Mouse (Mus musculus) adrenal gland, postnatal 10 days (tissue): Measurements from ENCODE around the gene Tsr1. TPM values are rescaled to one million over a fixed set of nuclear protein-coding genes. Genes with fewer than 3 reads are reported as not detected.

Experiments
- DNase-seq: peaks from one replicate; pipeline ENCODE4 v3.0.0; 2021; ENCODE audit warnings: mixed read lengths
- long read RNA-seq, 2 experiments: library from polyadenylated mRNA; stranded (forward); transcript quantifications; one replicate each; pipeline ENCODE4 v2.0.0; 2021
- total RNA-seq, 2 experiments: library from RNA; stranded (reverse); gene quantifications; 2 replicates each; pipeline ENCODE4 v1.2.3; 2021

The Tsr1 gene
- 10 to 100 TPM; 34.6 to 39.2 TPM for total RNA-seq
- long read RNA-seq, experiment 1, transcript Tsr1-201 (15 exons, 3,389 nt): major isoform, 21 of 43 reads
- long read RNA-seq, experiment 1, partial matches to known transcripts: 15 of 43 reads
- long read RNA-seq, experiment 1, other reads (novel, unspliced or antisense): 7 of 43 reads
- long read RNA-seq, experiment 2, transcript Tsr1-201 (15 exons, 3,389 nt): major isoform, 10 of 11 reads
- long read RNA-seq, experiment 2, partial matches to known transcripts: 1 of 11 reads
- long read RNA-seq, experiment 2, other reads (novel, unspliced or antisense): 0 of 11 reads

DNA sequence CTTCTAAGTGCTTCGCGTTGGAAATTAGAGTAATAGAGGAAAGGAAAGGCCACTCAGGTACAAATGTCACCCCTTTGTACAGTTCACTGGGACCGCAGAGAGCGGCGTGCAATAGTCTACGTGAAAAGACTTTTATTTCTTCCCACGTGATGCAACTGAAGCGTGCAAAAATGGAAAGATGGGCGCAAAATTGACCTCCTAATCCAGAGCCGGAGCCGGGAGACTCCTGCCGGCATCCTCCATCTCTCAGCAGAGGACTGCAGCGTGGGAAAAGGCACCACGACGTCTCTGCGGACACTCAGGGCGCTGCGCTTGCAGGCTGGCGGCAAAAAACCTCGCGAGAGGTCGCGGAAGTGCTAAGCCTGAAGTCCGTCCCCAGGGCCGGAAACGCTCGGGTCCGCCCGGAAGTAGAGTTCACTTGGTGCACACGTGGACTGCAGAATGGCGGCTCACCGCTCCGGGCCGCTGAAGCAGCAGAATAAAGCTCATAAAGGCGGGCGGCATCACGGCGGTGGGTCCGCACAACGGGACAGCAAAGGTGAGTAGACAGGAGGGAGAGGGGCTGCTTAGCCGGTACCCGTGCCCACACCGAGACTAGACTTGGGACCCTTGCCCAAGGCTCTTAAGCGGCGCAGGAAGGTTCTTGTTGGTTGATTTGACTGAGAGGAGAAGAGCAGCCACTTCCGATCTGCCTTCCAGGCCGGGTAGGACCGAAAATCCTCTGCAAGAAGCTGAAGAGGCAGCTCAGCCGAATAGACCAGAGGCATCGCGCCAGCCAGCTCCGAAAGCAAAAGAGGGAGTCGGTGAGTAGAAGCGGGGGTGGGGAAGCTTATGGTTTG is at the start of gene Tsr1:
Gene Tsr1, plus strand, starts transcription at position 394 of the 839 bp plus-strand sequence.
- peak; percentile 93 for DNase-seq

DNA sequence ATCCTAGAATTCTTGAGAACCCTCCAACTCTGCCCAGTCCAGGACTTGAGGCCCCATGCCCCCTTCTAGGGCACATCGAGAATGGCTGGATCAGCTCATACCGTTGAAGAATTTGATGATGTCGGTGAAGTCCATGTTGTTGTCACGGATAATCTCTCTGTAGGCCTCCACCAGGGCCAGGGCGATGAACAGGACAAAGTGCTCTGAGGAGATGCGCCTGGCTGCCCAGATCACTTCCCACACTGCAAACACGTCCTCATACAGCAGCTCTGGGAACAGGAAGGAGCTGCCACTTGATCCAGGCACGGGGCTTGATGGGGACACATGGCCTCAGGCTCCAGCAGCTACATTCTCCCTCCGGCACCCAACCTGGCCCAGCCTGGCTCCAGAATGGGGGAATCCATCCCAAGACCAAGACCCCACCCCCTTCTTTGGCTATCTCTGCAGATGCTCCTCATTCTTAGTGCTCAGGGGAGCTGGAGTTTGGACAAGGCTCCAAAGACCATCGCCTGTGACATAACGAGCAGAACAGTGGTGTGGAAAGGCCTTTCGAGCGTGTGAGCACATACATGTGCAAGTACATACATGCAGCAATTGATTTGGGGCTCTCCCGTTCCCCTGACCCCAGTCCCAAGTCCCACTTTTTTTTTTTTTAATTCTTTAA is 46.7 kb upstream of the Tsr1 start:
- no peak for DNase-seq

DNA sequence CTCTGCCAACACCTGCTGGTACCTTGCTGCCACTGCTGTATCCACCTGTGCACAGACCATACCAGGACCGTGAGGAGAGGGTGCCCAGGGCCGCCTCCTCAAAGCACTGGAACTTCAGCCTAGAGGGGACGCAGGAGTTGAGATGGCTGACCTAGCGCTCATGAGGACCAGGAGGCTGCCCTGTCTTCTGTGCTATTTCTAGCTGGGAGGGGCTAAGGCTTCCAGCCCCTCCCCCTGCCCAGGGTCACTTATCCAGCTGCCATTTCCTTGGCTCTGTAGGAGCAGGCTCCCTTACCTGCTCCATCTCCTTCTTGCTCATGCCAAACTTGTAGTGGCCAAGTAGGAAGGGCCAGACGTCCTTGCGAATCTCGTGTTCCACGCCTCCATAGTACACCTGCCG is 40.1 kb upstream of the Tsr1 start:
- no peak for DNase-seq

DNA sequence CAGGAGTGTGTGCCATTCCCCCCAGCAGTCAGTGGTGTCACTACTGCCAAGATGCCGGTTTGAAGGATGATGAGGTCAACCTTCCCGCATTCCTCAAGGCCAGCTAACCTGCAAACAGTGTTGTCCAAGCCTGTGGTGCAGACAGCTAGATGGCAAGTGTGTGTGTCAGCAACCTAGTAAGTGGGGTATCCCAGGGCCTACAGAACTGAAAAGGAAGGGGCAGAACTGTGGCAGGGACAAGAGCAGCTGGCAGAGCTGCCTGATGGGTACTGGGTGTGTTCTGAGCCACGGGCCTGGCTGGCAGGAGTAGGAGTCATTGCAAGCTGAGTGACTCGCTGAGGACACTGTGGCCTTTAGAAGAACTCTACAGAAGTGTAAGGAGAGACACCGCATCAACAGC is 35.7 kb upstream of the Tsr1 start:
- no peak for DNase-seq

DNA sequence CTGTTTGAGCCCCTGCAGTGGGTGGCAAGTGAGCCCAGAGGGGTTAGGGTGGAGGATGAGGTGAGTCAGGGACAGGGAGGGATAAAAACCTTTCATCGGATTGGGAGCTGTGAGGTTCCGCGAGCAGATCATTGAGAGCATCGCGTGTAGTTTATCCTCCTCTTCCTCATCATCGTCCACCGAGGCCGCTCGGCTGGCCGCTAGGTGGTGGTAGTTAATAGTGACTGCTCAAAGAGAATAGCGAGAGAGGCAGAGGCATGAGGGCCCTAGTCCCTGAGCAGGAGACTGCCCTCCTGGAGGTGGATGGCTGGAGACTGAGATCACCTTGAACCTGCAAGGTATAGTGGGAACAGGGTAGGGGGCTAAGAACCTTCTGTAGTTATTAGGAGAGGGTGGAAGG is 34.4 kb upstream of the Tsr1 start:
- DNase-seq: no peak

DNA sequence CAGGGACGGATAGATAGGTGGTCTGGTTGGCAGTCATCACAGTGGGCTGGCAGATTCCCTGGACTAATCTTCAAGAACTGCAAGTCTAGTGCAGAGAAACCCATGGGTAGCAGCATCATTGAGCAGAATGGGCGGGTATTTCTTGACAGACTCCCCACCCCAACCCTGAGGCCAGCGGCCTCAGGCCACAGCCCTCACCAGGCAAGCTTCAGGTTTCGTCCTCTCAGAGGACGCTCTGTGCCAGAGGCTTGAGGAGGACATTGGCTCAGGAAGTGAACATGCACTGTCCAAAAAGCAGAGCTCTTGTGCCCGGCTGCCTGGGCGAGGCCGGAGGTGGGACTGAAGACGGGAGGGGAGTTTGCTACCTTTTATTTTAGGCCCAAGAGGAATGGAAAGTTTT is 33.5 kb upstream of the Tsr1 start:
- no peak for DNase-seq

DNA sequence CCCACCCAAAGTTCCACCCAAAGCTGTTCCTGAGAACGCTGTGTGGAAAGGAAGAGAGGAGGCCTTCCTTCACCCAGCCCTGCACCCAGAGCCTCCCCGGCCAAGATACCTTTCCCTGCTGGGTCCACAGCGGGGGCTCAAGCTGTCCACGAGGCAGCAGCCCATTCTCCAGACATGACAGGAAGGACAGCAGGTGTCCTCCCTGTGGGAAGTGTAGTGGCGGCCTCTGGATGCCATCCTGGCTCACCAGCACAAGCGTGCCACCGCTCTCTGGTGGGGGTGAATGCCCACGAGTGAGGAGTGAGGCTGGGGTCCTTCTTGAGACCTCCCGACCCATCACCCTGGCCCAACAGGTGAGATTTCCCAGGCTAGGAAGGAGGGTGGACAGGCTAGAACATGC is 32.6 kb upstream of the Tsr1 start:
- DNase-seq: no peak

DNA sequence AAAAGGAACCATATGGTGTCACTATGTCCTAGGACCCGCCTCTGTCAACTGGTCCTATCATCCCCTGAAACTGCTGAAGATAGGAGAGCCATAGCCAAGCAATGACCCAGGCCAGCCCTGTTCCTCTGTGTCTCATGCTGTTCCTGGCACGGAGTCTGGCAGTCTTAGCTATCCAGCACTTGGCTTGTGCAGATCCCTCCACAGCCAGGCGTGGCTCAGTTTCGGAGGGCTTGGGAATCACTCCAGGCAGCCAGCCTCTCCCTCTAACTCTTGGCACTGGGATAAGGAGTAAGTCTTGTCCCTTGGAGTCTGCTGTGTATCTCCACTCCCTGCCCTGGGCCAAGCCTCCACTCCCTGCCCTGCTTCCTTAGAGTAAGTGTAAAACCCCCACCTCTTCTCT is 31.2 kb upstream of the Tsr1 start:
- peak; percentile 78 for DNase-seq

DNA sequence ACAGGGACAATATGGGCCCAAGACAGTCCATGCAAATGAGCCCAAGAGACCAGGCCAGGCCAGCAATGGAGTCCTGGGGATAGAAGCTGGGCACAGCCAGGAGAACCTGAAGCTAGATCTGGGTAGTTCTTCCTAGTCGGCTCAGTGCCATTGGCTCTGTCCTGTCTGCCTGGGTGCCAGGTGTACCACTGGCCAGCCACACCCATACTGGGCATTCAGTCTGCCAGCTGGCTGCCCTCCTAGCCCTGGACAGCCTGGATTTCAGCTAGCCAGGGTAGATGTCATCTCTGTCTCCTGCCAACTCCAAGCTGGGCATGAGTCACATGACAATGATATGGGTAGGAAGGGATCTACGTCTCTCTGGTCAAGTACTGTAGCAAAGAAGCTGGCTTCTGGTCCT is 30.7 kb upstream of the Tsr1 start:
- DNase-seq: peak; percentile 83

DNA sequence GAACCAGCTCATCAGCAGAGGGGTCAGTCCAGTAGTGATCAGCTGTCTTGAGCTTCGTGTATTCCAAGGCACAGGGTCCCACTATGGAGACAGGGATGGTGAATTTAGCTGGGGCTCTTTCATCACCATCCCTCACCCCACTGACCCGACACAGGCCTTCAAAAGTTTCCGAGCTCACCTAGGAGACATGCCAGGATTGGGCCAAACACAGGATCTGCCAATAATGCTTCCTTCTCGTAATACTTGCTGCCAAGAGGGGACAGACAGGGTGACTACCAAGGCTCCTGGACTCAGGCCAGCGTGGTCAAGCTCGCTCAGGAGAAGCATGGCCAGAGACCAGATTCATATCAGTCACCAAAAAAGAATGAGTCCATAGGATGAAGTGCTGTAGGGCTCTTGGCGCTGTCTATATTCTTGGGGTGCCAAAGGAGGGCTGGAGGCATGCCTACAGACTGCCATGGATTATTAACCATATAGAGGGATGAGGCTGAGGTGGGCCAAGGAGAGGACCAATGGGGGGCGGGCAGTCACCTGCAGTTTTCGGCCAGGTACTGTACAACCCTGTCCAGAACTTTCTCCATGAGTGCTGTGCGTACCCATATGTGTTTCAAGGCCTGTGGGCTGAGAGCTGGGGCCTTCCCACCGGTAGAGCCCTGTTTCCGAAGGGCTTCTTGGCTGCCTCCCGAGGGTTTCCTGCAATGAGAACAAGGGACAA is 29.7 kb upstream of the Tsr1 start:
- DNase-seq: peak; percentile 58

DNA sequence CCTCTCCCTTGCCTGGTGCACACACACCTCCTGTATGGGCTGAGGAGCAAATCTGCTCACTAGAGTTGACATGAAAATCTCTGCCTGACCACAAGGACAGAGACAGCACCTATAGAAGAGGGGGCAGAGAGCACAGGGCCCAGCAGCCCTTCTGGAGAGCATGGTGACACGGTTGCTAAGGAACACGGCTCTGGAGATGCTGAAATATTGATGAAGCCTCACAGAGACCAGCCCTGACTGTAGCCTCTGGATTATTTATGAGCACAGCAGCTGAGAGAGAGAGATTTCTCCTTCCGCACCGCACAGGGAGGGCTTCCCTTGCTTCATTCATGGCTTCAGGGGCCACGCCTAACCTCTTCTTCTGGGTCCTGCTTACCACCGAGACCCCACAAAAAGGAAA is 28.3 kb upstream of the Tsr1 start:
- DNase-seq: no peak

DNA sequence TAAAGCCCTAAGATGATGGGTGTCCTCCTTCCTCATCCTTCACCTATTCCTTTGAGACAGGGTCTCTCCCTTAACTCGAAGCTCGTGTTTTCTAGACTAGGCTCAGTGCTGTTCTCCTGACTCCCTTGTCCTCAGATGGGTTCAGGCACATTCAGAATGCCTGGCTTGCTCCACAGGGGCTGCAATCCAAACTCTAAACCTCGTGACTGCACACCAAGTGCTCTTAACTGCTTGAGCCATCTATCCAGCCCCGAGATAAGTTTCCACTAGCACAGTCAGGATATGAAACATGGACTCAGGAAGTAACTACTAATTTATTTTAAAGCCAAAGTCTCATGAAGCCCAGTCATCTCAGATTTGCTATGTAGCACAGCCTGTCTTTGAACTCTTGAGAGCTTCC is 27.3 kb upstream of the Tsr1 start:
- no peak for DNase-seq

DNA sequence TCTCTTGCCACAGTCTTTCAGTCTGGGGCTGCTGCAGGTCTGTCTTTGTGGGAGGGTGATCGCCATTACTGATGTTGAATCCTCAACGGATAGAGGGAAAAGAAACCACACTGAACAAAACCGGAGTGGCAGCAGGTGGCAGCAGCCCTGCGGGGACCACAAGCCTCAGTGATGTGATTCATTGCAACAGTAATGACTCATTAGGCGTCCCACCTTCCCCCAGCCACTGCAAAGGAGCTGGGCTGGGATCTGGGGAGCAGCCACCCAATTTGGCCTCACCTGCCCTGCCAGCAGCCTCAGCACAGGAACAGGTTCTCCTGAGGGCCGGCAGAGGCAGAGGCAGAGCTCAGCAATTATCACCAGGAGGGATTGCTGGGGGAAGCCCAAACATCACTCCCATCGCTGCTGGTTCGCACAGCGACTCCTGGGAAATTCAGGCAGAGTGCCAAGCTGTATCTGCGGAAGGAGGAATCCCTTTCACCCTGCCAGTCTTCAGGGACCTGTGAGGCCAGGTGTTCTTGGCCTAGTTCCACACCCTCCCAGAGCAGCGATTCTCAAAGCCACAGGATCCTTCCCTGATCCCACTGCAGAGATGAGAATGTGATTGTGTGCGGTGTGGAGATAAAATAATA is 26.8 kb upstream of the Tsr1 start:
- peak; percentile 52 for DNase-seq

DNA sequence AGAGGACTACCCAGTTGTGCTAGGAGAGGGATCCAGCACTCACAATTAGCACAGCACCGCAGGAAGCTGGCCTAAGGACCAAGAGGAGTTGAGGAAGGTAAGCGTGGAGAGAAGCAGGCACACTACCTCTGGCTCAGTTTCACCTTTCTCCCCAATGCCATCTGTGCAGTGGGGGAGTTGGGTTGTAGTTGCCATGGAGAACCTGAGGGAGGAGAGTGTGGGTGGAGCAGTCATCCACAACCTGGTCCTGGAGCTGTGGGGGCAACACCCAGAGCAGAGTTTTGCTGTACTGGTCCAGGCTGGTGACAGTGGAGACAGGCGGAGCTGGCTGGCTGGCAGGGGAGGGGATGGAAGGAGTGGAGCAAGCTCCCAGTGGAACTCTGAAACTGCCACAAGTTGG is 23.2 kb upstream of the Tsr1 start:
- no peak for DNase-seq

DNA sequence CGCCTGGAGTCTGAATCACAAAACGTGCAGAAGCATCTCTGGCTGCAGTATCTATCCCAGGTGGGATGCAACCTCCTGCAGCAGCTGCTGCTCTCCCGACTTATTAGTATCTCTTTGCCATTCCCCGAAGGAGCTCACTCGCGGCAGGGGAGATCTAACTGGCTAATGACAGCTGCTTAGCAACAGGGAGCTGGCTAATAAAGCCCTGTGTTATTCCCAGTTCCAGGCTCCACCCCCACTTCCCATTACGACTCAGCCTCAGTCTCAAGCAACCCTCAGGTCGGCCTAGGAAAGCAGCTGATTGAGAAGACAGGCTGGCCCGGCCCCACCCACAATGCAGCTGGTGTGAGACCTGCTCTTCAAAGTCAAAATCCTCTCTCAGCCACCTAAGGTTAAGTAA is 21.1 kb upstream of the Tsr1 start:
- peak; percentile 51 for DNase-seq

DNA sequence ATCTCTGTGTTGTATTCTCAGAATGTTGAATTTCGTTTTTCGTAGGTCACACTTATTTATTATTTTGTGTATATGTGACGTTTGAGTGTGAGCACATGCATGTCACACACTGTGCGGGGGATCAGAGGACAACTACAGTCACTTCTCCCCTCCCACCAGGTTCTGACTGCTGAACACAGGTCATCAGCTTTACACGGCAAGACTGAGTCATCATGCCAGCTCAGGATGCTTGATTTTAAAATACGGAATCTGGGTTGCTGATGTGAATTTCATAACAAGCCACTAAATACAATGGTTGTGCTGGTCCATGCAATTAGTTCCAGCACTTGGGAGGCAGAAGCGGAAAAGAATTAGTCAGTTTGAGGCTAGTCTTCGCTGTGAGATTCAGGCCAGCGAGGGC is 16.9 kb upstream of the Tsr1 start:
- no peak for DNase-seq

DNA sequence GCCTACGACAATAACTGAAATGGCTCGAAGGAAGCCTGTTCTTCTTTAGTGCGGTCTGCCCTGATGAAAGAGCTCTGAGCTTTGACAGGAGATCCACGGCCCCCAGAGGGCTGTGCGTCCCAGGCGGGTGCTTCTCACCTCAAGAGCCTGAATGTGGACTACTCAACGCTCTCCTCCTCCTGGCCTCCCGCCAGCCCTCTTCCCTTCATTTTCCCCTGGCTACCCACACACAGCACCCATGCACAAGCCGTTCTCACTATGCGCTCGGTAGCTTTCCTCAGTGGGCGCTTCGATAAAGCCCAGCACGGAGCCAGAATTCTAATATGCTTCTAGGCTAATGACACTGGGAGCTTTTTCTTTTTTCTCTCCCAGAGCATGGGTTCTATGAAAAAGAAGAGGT is 15.9 kb upstream of the Tsr1 start:
- DNase-seq: no peak

DNA sequence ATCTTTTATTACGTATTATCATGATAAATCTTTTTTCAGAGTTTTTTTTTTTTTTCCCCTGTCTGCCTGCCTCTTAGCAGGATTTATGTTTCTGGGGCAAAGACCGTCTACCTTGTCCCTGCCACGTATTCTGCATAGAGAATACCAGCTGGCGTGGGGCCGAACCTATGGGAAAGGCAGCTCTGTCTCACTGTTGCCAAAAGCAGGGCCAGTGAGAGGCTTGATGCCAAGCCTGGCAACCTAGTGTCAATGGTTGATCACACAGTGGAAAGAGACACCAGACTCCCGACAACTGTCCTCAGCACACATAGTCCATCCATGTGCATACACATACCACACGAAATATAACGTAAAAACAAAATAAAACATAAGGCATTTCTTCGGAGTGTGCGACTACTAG is 14.8 kb upstream of the Tsr1 start:
- DNase-seq: peak; percentile 58

DNA sequence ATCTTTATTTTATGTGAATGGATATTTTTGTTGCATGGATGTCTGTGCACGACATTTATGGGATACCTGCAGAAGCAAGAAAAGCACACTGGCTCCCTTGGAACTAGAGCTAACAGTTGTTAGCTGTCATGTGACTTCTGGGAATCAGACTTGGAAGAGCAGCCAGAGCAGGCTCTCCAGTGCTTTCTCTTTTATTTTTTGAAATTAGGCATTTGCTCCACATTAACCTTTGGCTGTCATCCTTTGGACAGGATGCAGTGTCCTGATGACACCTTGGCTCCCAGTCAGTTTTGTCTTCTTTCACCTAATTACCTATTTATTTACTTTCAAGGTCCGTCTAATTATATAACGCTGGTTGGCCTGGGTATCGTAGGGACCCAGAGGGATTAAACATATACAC is 3.3 kb upstream of the Tsr1 start:
- DNase-seq: no peak

DNA sequence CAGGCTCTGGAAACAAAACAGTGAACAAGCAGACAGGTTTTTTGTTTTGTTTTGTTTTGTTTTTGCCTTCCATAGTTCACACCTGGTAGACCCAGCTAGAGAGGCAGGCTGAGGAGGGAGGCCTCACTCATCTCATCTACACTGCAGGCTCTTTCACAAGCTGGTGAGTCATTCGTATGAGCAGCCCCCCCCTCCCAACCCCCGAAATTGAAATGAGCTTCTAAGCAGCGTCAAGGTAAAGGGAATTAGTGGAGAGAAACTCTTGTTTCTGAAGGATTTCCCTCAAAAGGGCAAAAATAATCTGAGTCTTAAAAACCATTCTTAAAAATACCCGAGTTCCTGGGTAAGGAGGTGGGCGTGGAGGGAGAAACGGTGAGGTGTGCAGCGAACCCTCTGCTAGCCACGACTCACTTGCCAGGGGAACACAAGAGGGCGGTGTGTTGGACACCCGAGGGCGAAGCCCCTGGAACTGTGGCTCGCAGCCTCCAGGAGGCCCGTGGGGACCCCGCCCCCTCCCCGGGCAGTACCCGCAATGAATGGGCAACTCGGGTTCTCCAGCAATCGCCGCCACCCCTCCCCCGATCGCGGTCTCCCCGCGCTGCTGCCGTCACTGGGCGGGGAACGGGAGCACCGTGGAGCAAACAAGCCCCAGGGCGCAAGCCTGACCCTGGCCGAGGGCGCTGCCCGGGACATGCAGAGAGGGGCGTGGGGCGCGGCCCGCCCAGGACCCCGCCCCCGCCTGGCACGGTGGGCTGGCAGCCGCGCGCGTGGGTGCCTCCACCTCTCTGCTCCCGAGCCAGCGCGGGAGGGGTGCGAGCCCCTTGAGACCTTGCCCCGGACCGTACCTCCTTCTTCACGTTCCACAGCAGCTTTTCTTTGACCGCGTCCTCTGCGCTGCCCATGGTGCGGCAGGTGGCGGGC is 1.6 kb upstream of the Tsr1 start:
- DNase-seq: peak; percentile 86
